Mouse (Mus musculus) R1 (cell line): ENCODE results near the gene Plod3.

ENCODE experiments used
- DNase-seq: peaks from one replicate; pipeline ENCODE4 v3.0.0-alpha.2; 2018; ENCODE audit warnings: low read depth, low spot score

Plod3 gene

DNA sequence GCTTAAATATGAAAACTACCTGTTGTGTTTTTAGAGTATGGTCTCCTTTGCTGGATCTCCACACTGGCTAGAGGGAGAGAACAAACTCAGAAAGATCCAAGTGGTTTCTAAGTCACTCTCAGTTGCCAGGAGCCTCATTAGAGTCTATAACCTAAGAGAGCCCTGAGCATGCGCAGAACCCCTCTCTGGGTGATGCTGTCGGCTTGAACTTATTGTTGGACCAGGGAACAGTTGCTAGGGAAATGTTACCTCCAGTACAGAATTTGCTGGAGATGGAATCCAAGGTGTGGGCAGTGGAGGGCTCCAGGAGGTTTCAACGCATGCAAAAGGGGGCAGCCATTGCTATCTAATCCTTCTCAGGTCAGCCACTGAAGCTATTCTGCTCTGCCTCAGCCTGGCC lies 37.5 kb downstream of the Plod3 start:
- DNase-seq: peak; percentile 59

DNA sequence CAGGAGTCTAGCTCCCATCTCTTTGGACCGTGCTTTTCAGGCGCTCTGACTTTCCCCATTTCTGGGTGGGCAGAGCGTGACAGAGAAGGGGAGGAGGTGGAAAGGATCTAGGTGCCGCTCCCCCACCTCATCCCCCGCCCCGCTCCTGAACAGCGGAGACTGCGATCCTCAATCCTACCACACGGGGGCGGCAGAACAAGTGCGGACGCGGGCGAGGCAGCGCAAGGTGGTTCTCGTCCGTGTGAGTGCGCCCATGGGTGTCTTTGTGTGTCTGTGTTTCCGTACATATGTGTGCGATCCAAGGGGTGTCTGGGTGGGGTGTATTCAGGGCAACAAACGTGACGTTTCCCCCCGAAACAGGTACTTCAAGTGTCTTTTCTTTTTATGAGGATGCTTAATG lies 38.3 kb downstream of the Plod3 start:
- peak; percentile 82 for DNase-seq

DNA sequence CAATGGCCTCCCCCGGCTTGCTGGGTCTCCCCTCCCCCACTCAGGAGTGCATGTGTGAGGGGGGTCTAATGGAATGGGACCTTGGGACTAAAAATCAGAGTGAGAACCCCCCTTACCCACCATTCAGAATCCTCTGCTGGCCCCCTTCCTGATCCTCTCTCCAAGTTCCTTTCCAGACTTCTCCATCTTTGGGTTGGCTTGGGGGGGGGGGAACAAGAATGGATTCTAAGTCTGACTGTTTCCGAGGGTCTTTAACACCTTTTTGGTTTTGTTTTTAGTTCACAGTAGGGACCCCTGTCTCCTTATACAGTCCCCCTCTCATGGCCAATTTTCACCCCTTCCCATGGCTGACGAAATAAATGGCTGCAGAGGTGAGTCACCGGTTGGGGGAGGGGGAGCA lies 39.3 kb downstream of the Plod3 start, which contains the start of gene Vgf:
TSS of gene Vgf (plus strand) at position 301 of the 400 bp plus-strand sequence.
- no peak for DNase-seq

DNA sequence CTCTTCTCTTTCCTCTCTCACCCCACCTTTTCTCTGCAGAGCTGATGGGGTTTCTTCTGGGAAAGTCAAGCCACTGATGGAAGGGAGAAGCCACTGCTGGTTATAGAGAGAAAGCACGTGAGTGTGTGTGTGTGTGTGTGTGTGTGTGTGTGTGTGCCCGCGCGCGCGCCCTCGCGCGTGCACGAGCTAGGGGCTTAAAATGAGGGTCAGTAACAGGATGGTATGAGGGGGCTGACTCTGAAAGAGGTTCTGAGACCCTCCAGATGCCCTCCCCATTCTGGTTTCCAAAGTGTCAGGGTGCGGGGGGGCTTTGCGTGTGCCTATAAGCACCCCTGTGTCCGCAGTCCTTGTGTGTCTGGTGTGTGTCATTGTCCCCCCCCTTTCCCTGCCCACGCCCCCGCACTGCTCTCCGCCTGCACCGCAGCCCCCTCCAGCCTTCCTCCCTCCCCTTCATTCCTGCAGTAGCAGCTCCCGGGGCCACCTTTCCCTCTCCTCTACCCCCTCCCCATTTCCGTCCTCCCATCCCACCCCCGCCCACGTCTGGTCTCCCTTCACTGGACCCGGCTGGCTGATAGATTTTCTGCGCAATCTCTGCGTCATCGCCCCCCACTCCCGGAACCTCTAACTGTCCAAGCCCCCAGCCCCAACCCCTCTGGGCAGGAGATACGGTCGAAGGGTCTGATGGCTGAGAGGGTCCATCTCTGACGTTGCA lies 41.9 kb downstream of the Plod3 start:
- DNase-seq: no peak

DNA sequence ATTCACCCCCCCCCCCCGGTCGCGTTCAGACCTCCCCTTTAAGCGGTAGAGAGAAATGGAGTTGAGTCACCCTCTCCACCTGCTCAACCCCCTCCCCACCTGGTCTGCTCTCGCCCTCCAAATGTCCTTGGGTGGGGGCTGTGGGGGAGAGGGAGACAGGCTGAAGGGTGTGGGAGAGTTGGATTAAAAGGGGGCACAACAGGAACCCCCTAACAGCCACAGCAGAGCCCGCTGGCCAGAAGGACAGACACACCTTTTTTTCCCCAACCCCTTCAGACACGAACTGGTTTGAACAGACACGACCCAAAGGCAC lies 42.4 kb downstream of the Plod3 start:
- no peak for DNase-seq

DNA sequence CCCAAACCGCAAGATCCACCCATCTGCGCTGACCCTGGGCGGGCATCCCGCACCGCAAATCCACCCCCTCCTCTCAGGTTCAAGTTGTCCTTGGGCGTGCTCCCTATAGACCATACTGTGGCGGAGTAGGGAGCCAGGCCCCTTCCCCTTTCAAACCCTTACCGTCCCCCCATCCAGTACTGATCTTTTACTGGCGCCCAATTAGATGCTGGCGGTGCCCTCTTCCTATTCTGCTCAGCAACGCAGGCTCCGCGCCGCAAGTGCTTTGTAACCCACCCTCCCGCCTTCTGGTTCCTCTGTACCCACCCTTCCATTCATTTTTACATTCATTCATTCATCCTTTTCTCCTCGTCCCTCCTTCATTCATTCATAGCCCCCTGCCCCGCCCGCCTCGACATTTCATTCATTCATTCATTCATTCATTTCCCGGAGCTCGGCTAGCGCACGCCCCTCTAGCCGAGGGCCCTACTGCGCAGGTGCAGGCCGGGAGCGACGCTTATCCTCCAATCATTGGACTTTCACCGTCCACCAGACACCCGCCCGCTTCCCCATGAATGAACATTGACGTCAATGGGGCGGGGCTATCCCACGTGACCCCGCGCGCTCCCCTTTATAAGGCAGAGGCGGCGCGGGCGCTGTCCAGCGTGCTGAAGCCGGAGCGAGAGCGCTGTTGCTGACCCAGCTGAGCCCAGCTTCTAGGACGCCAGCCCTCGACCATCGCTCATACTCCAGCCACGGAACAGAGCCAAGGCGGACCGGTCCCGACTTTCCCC lies 43.0 kb downstream of the Plod3 start:
- peak; percentile 98 for DNase-seq

DNA sequence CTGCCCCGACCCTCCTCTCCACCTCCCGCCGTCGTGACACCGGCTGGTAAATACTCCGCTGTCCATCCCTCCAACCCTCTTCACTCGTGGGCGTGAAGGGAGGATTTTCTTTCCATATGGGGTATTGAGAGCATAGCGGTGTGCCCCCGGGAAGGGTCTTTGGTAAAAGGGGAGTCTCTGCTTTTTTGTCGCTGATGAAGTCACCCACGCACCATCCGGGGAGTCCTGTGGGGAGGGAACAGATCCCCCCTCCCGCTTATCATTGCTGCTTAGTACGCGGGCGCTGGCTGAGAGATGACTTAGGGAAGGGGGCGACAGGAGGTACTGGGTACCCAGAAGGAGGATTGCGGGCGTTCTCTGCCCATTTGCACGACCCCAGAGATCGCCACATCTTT lies 43.6 kb downstream of the Plod3 start:
- DNase-seq: no peak

DNA sequence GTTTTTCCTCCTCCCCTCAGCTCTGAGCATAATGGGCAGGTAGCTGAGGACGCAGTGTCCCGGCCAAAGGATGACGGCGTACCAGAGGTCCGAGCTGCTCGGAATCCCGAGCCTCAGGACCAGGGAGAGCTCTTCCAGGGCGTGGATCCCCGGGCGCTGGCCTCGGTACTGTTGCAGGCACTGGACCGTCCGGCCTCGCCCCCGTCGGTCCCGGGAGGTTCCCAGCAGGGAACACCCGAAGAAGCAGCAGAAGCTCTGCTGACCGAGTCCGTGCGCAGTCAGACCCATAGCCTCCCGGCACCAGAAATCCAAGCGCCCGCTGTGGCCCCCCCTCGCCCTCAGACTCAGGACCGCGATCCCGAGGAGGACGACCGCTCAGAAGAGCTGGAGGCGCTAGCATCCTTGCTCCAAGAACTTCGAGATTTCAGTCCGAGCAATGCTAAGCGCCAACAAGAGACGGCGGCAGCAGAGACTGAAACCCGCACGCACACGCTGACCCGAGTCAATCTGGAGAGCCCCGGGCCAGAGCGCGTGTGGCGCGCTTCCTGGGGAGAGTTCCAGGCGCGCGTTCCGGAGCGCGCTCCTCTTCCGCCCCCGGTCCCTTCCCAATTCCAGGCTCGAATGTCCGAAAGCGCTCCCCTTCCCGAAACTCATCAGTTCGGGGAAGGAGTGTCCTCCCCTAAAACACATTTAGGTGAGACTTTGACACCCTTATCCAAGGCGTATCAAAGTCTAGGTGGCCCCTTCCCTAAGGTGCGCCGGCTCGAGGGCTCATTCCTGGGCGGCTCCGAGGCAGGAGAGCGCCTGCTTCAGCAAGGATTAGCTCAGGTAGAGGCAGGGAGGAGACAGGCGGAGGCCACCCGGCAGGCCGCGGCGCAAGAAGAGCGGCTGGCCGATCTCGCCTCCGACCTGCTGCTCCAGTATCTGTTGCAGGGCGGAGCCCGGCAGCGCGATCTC lies 44.5 kb downstream of the Plod3 start:
- peak; percentile 46 for DNase-seq

DNA sequence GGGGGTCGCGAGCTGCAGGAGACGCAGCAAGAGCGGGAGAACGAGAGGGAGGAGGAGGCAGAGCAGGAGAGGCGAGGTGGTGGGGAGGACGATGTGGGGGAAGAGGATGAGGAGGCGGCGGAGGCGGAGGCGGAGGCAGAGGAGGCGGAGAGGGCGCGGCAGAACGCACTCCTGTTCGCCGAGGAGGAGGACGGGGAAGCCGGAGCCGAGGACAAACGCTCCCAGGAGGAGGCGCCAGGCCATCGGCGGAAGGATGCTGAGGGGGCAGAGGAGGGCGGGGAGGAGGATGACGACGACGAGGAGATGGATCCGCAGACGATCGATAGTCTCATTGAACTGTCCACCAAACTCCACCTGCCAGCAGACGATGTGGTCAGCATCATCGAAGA lies 45.2 kb downstream of the Plod3 start:
- peak; percentile 54 for DNase-seq

DNA sequence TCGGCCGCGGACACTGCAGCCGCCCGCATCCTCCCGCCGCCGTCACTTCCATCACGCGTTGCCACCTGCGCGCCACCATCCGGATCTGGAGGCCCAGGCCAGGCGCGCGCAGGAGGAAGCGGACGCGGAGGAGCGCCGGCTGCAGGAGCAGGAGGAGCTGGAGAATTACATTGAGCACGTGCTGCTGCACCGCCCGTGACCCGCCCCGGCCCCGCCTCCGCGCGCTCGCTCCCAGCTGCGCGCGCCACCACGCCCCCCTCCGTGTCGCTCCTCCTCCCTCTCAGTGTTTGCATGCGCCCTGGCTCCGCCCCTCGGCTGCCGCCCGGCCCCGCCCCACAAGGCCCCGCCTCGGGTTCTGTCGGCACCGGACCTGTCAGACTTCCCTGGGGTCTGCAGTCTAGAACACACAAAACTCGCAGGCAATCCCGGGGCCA lies 45.8 kb downstream of the Plod3 start:
- DNase-seq: peak; percentile 94

DNA sequence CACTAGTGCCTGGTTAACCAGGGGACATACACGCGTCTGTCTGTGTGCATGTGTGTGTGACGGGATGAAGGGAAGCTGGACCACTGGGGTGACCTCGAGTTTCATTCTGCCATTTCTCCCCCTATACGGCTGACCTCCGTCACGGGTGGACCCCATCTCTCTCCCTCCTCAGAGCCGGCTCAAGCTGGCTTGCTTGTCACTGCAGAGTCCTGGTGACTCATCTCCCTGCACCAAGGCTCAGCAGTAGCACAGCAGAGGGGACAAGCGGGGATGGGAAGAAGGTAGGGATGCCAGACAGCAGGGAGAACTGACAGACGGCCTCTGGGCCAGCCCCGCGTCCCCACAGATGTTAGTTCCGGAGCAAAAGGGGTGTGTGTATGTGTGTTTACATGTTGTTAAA lies 49.4 kb downstream of the Plod3 start:
- DNase-seq: no peak

DNA sequence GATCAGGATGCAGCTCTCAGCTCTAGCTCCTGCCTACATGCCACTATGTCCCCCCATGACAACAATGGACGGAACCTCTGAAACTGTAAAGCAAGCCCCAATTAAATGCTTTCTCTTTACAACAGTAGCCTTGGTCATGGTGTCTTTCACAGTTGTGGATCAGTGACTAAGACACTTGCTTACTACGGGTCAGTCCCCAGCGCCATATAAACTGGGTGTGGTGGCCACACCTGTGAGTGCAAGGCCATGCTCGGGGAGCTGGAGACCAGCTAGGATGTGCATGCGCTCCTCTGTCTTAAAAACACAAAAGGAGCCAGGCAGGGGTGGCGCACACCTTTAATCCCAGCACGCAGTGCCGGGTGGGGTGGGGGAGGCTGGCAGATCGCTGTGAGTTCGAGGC lies 52.6 kb downstream of the Plod3 start:
- peak; percentile 65 for DNase-seq

DNA sequence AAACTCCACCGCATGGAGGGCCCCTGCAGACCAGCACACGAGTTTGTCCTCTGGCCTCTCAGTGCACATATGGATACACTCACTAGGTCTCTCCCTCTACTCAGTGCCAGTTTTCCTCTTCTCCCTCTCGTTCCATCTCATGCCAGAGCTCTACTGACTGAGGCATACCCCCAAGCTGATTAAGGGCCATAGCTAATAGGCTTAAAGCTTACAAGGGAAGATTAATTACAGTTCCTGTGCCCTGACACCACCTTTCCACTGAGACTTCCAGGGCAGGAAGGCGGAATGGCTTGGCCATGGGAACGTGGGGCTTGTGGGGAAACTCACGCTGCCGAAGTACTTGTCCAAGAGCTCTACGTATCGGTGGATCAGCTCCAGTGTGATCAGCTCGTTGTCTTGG lies 54.6 kb downstream of the Plod3 start:
- no peak for DNase-seq

DNA sequence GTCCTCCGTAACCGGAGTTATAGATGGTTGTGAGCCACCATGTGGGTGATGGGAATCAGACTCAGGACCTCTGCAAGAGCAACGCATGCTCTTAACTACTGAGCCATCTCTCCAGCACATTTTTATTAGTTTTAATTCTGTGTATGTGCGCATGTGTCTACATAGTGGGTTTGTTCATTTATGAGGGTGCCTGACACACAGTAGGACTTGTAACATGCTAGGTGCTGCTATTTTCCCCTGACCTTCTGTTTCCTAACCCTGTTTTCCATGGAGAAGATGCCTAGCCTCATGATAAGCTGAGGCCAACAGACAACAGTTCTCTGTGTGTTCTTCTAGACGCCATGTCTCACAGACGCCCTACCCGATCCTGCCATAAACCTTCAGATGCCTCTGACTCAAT lies 57.2 kb downstream of the Plod3 start:
- DNase-seq: no peak

DNA sequence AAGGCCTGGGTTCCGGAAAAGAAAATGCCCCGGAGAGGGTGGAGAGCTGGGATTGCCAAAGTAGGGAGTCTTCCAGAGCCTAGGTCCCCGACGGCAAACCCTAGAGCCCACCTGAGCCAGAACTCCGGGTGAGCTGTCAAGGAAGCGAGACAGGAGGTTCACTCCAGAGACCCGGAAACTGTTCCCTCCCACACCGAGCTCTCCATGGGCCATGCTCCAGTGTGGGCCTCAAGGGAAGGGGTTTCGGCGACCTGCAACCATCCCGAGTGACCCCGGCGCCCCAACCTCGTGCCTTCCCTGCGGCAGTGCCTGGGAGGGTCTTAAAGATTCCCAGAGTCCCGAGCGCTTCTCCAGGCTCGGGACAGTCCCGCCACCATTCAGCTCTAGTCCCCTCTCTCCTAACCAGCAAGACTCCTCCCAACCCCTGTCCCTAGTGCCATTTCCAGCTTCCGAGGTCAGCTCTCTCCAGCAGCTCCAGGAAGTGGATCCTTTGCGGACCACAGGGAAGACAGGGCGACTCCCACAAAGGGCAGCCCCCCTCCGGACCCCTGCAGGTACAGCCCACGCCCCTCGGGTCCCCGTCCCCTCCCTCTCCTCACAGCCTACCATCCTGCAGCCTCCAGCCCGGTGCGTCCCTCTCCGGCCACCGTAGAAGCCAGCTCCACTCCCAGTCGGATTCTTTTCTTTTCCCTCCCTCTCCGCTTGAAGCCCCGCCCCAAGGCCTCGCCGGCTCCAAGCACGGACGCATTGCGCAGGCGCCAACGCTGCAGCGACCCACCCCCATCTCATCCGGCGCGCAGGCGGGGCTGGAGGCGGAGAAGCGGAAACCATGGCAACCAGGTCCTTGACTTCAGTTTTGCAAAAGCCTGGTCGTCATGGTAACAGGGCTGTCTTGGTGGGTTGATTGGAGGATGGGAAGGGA lies 58.8 kb downstream of the Plod3 start, which contains the start of gene Ap1s1:
TSS of gene Ap1s1 (minus strand) at position 734 of the 922 bp plus-strand sequence.
- DNase-seq: peak; percentile 100
